Mouse (Mus musculus) bone marrow macrophage, adult 2 months (primary cell): ENCODE measurements at regions not wholly inside any gene's neighbourhood (a gene's known extent, or its start where the extent isn't known, plus 50 kb on each side); places are given as distances from the start of the nearest gene placed in this dataset.

Experiments used
- CTCF ChIP-seq: IDR thresholded peaks from 2 replicates; pipeline ENCODE4 v1.5.1; 2012; ENCODE audit warnings: low read depth, mild to moderate bottlenecking, low read length, moderate library complexity
- POLR2A ChIP-seq: IDR thresholded peaks from 2 replicates; pipeline ENCODE4 v1.6.1; 2012; ENCODE audit warnings: mild to moderate bottlenecking, low read depth, low read length, borderline replicate concordance

GRCm38 (mm10) chr2:172756472-172756860 lies 183.7 kb downstream of the Bmp7 start:
- no peak for TF ChIP-seq CTCF
- TF ChIP-seq POLR2A: no peak
